Comparison of ENCODE assay signal across 18 mouse cellular contexts in the genomic region with DNA sequence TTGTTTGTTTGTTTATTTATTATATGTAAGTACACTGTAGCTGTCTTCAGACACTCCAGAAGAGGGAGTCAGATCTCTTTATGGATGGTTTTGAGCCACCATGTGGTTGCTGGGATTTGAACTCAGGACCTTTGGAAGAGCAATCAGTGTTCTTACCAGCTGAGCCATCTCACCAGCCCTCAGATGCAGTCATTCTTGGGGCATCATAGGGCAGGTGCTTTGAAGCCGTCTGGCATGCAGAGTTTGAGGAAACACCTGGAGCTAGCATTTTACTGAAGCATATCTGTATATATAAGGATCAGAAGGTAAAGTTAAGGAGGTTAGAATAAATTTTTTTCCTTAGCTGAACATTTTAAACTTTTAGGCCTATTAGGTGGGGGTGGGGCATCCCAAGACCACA. TPM values are rescaled to one million over a fixed set of nuclear protein-coding genes. Genes with fewer than 3 reads are reported as not detected.
"Had no signal": no experiment of that assay in that cellular context is flagged by ENCODE, and none has a peak within 500 bp of the region (broad histone marks: within the 10 kb centered on the region; RNA-seq: fewer than 3 reads in every experiment).

No protein-coding gene starts in this region.

RNA-seq across cellular contexts. Expression of a gene that starts 27.8 kb away (rescaled TPM):
- polyA plus RNA-seq: liver, embryonic 11.5 days; liver, embryonic 13.5 days; liver, embryonic 15.5 days; liver, postnatal 0 days; lung, adult 2 months; lung, embryonic 15.5 days; lung, postnatal 0 days; midbrain, embryonic 12.5 days; midbrain, embryonic 14.5 days; midbrain, embryonic 16.5 days; neural tube, embryonic 11.5 days; neural tube, embryonic 13.5 days; neural tube, embryonic 15.5 days; stomach, embryonic 14.5 days had no signal

RNA-seq across cellular contexts. Expression of a gene that starts 35.5 kb away (rescaled TPM):
- polyA plus RNA-seq: liver, embryonic 11.5 days; liver, embryonic 13.5 days; liver, embryonic 15.5 days; liver, postnatal 0 days; lung, embryonic 15.5 days; lung, postnatal 0 days; midbrain, embryonic 12.5 days; midbrain, embryonic 14.5 days; midbrain, embryonic 16.5 days; myocyte; neural tube, embryonic 11.5 days; neural tube, embryonic 13.5 days; neural tube, embryonic 15.5 days; stomach, embryonic 14.5 days; stomach, embryonic 16.5 days had no signal

RNA-seq across cellular contexts. Expression of a gene that starts 43.2 kb away (rescaled TPM):
- polyA plus RNA-seq: liver, embryonic 11.5 days; liver, embryonic 13.5 days; liver, embryonic 15.5 days; liver, postnatal 0 days; lung, adult 2 months; lung, embryonic 15.5 days; lung, postnatal 0 days; macrophage; midbrain, embryonic 12.5 days; midbrain, embryonic 14.5 days; midbrain, embryonic 16.5 days; myocyte; neural tube, embryonic 11.5 days; neural tube, embryonic 13.5 days; neural tube, embryonic 15.5 days; small intestine, adult 2 months; stomach, embryonic 14.5 days had no signal

RNA-seq across cellular contexts. Expression of a gene that starts 43.2 kb away (rescaled TPM):
- polyA plus RNA-seq: liver, embryonic 11.5 days; liver, embryonic 13.5 days; liver, embryonic 15.5 days; liver, postnatal 0 days; lung, adult 2 months; lung, postnatal 0 days; macrophage; midbrain, embryonic 12.5 days; midbrain, embryonic 14.5 days; midbrain, embryonic 16.5 days; myocyte; neural tube, embryonic 11.5 days; neural tube, embryonic 13.5 days; neural tube, embryonic 15.5 days; stomach, embryonic 14.5 days had no signal
